Mouse (Mus musculus): ENCODE results near the gene Ehd4.

Gene Ehd4

GRCm38 (mm10) chr2:120142336-120142735 is 12.1 kb downstream of the Ehd4 start:
- DNase-seq: no peak

DNA sequence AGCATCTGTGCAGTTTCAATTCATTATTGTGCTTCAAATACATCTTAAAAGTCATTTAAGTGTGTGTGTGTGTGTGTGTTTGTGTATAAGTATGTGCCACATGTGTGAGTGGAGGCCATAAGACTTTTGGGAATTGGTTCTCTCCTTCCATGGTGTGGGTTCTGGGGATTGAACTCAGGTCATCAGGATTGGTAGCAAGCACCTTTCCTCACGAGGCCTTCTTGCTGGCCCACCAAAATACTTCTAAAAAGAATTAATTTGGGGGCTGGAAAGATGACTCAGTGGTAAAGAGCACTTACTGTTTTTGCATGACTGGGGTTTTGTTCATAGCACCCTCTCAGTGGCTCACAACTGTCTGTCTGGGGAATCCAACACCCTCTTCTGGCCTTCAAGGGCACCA is 12.7 kb downstream of the Ehd4 start:
- DNase-seq: no peak

DNA sequence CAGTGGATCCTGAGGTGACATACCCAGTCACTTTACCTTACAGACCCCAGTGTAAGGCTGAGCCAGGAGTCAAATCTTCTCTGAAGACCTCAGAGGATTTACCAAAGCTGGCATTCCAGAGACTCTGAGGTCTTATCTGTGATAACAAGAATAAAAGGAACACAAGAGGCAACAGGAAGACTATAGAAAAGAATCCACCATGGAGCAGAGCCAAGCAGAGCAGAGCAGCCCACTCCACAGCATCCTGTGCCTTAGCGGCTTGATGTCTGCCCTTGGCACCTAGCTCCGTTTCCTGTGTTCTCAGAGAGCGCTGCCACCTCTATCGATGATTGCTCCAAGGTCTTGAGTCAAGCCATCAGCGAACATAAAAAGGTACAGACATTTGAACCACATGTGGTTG is 14.1 kb downstream of the Ehd4 start:
- DNase-seq: no peak

DNA sequence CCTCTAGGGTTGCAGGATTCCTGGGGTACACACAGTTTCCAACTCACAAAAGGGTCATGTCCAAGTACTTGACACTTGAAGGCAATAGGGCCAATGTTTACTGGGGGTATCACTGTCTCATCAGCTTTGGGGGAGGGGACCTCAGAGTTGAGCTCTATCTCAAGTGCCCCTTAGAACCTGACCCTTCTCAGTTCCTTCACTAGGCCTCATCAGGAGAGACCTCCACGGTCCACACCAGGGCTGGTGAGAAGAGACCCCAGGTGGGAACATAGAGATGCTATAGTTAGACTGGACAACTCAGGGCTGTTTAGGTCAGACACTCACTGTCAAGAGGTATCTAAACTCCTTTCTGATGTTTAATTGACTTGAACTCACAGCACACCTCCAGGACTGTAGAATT is 15.3 kb downstream of the Ehd4 start:
- DNase-seq: no peak

- no peak for DNase-seq
Measured at GRCm38 (mm10) chr2:120137281-120137680, 17.1 kb downstream of the Ehd4 start.

DNA sequence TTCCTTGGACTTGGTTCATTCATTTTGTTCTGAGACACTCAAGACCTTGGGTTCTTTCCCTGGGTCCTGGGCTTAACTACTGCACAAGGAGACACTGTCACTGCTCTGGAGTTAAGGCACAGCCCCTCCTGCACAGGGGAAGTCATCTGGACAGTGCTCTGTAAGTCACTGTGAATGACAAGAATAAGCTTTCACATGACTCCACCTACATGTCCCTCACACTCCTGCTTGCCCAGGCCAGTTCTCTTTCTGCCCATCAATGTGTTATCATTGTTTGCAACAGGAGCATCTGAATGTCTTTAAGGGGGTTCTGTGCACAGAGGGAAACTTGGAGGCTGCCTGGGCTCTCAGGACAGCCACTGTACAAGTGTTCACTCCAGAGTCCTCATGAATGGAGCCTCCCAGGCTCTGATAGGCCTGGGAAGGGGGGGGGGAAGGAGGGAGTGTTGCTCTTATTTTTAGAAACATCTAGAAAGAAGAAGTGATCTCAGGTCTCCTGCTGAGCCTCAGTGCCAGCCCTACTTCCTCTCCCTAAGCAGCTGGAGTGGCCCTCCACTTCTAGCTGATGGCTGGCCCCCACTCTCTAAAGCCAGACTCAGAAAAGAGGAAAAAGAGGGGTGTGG is 19.8 kb downstream of the Ehd4 start:
- no peak for DNase-seq

GRCm38 (mm10) chr2:120131881-120132280 is 22.5 kb downstream of the Ehd4 start:
- DNase-seq: no peak

DNA sequence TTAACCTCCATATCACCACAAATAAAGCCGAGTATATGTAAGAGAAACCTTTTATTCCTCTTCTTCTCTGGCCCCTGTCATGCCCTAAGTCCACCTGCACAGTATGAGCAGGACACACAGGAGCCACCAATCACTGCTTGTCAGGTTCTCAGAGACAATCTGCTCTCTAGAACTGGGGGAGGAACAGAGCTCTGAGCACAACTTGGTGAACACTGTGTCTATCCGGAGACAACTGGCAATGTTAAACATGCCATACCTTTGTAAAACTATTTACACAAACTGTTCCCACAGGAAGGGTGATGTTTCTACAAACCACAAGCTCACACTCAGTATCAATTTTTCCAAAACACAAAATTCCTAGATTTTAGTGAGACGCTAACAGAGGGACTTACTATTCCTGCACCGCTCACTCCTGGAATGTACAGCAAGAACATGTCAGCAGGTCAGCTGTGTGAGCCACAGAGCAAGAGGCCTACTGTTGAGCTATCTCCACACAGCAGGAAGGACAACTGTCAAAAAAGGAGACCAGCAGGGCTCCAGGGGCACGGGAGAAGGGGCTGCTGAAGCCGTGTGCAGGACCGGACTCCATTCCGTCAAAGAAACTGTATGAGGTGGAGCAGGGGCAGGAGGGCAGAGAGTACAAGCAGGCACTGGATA is 25.0 kb downstream of the Ehd4 start:
- no peak for DNase-seq

GRCm38 (mm10) chr2:120128611-120129051 is 25.8 kb downstream of the Ehd4 start:
- DNase-seq: no peak

GRCm38 (mm10) chr2:120128011-120128410 is 26.4 kb downstream of the Ehd4 start:
- DNase-seq: no peak

GRCm38 (mm10) chr2:120126901-120127300 is 27.5 kb downstream of the Ehd4 start:
- DNase-seq: no peak

- no peak for DNase-seq
Measured at GRCm38 (mm10) chr2:120126408-120126807, 28.0 kb downstream of the Ehd4 start.

GRCm38 (mm10) chr2:120125461-120125860 is 28.9 kb downstream of the Ehd4 start:
- no peak for DNase-seq

DNA sequence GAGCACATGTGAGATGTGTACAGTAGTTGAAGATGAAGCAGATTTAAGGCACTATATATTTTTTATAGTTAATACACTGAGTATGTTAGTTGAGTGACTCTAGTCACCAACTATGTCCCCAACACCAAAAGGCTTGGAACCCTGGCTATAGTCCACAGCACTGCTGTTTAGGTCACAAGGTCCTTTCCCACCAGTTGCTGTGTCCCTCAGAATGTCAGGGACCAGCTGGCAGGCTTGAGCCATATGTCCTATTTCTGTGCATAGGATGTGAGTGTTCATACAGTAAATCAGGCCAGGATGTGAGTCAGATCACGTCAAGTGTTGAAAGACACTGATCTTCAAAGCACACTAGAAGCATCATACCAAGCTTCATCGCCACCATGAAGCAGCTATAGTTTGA is 29.5 kb downstream of the Ehd4 start:
- no peak for DNase-seq

GRCm38 (mm10) chr2:120124096-120124495 is 30.3 kb downstream of the Ehd4 start:
- DNase-seq: no peak

DNA sequence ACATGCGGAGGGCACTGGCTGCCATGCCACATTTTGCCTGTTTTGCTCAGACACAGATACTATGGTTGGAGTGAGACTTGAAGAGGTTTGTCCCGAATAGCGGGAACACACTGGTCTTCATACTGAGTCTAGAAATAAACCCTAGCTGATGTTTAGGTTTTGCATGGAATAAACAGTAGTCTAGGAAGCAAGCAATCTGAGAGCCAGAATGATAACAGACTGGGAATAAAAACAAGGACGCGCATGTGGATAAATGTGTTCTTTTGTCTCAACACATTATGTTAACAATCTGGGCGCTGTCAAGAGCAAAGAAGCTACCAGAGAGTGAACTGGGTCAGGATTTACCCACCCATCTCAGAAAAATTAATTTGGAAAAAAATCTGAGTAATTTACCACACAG is 31.4 kb downstream of the Ehd4 start:
- DNase-seq: no peak

GRCm38 (mm10) chr2:120117346-120117745 is 37.1 kb downstream of the Ehd4 start:
- DNase-seq: no peak

- no peak for DNase-seq
Measured at GRCm38 (mm10) chr2:120116362-120116761, 38.0 kb downstream of the Ehd4 start.

DNA sequence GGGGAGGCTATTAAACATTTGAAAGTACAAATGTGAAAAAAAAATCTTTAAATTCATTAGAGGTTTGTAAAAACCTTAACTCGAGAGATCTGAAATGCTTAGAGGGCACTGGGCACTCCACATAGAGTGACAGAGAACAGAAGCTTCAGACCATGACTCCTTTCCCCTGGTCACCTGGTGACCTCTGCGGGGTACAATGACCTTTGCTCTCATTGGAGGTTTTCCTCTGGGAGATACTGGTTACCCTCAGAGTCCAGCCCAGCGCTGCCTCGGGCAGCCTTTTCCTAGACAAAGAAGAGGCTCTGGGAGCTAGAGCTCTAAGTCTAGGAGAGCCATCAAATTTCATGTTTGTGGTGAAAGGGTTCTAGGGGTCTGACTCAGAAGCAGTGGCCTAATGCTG is 39.4 kb downstream of the Ehd4 start:
- no peak for DNase-seq

GRCm38 (mm10) chr2:120113963-120114362 is 40.4 kb downstream of the Ehd4 start:
- no peak for DNase-seq

GRCm38 (mm10) chr2:120113476-120113875 is 40.9 kb downstream of the Ehd4 start:
- no peak for DNase-seq

DNA sequence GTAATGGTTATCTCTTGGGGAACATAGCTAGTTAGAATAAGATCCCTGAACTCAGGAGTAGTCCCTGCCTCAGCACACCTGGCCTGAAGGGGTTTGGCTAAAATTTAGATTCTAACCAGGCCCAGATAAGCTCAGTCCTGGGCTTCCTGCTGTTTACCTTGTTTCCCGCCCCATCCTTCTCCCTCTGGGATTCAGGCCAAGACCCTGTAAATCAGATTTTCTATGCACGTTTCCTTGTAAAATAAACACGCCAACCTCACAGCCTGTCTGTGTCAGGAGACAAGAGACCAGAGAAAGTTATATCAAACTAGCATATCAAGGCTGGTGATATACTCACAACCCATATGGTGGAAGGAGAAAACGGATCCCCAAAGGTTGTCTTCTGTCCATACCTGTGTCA is 42.8 kb downstream of the Ehd4 start:
- DNase-seq: no peak

DNA sequence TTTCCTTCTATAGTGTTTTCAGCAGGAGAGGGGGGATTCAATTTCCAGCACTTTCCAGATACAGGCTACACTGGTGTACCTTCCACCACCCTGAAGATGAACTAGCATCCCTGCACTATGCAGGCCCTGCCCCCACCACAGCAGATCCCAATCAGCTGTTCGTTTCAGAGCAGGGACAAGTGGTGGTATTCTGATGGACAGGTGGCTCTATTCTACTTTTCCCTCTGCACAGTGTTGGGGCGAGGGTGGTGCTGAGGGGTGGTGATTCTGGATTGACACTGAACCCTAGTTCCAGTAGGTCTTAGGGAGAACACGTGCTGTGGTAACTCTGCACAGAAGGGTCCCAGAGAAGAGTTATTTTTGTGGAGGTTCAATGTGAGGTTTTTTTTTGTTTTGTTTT is 43.2 kb downstream of the Ehd4 start:
- no peak for DNase-seq

DNA sequence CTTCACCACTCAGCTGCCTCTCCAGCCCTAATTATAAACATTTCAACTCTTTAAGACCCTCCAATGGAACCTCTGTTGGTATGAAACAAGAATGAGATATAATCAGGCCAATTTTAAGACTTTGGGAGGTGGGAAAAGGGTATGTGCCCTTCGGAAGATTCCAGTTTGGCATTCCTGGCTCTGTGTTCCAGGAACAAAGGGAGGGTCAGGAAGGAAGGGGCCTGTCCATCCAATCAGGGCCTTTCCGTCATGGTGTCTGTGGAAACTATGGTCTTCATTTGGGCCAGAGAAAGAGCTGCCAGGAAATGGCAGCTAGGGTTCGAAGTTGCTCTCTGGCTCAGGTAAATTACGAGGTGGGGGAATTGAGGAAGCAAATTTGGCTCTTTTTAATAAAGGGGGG is 46.3 kb downstream of the Ehd4 start:
- DNase-seq: no peak

GRCm38 (mm10) chr2:120107446-120107845 is 47.0 kb downstream of the Ehd4 start:
- DNase-seq: no peak

Data from right cerebral cortex, postnatal 4 days (tissue).